Mouse (Mus musculus): Measurements from ENCODE around the gene Galns. TPM values are rescaled to one million over a fixed set of nuclear protein-coding genes. Genes with fewer than 3 reads are reported as not detected.
A peak's percentile ranks its signal among the peaks of the same experiment; 100 is the strongest.

Galns gene
- polyA plus RNA-seq, 1 experiment from 2014 or later, result 8.0 TPM

- H3K4me1 ChIP-seq (replicated peaks), result peaks cover 25% of the 10 kb centered on the region
- H3K27ac ChIP-seq, result no peak overlapping the region
- H3K27me3 ChIP-seq, result no peaks in the 10 kb centered on the region
- peaks cover 1% of the 10 kb centered on the region; the same call in 1 of the 2 replicates for H3K36me3 ChIP-seq
- H3K4me2 ChIP-seq, result no peak overlapping the region
- H3K9ac ChIP-seq, result no peak overlapping the region
- 76% methylated on average over 25 of the region's 25 CpGs for WGBS
- no peaks in the 10 kb centered on the region for H3K9me3 ChIP-seq (replicated peaks)
- no peak overlapping the region for H3K4me3 ChIP-seq
- no peak for ATAC-seq (replicated peaks; ENCODE audit: insufficient number of reproducible peaks, insufficient read depth, low FRiP score, low read depth)
These were observed 46.6 kb downstream of the Galns start for GRCm38 (mm10) chr8:122564363-122565352.

- no peak for ATAC-seq (replicated peaks; ENCODE audit: insufficient number of reproducible peaks, insufficient read depth, low FRiP score, low read depth)
- Histone ChIP-seq H3K4me2 (no peak overlapping the region), H3K27me3 (no peaks in the 10 kb centered on the region), H3K4me3 (no peak overlapping the region), H3K36me3 (no peaks in the 10 kb centered on the region), H3K9ac (no peak overlapping the region), H3K4me1 (replicated peaks) (peaks cover 18% of the 10 kb centered on the region), H3K27ac (no peak overlapping the region), H3K9me3 (replicated peaks) (no peaks in the 10 kb centered on the region)
- WGBS, result 69% methylated on average over 5 of the region's 5 CpGs
These were observed 50.1 kb downstream of the Galns start for GRCm38 (mm10) chr8:122561199-122561598.

- WGBS, result 12% methylated on average over 10 of the region's 12 CpGs
- H3K4me2 ChIP-seq, result no peak overlapping the region
- peak overlapping the region; percentile 39; the same call in 1 of the 2 replicates for H3K27ac ChIP-seq
- ATAC-seq (replicated peaks; ENCODE audit: insufficient number of reproducible peaks, insufficient read depth, low FRiP score, low read depth), result no peak
- no peaks in the 10 kb centered on the region for H3K36me3 ChIP-seq
- H3K9me3 ChIP-seq (replicated peaks), result no peaks in the 10 kb centered on the region
- H3K27me3 ChIP-seq, result no peaks in the 10 kb centered on the region
- peaks cover 17% of the 10 kb centered on the region for H3K4me1 ChIP-seq (replicated peaks)
- H3K9ac ChIP-seq, result no peak overlapping the region
- H3K4me3 ChIP-seq, result no peak overlapping the region
These were observed 52.5 kb downstream of the Galns start for GRCm38 (mm10) chr8:122558671-122559349.

- 34% methylated on average over 10 of the region's 10 CpGs for WGBS
- no peaks in the 10 kb centered on the region for H3K27me3 ChIP-seq
- no peaks in the 10 kb centered on the region for H3K9me3 ChIP-seq (replicated peaks)
- no peak overlapping the region for H3K9ac ChIP-seq
- peaks cover 17% of the 10 kb centered on the region for H3K4me1 ChIP-seq (replicated peaks)
- no peaks in the 10 kb centered on the region for H3K36me3 ChIP-seq
- no peak overlapping the region; the same call in 1 of the 2 replicates for H3K4me2 ChIP-seq
- no peak for ATAC-seq (replicated peaks; ENCODE audit: insufficient number of reproducible peaks, insufficient read depth, low FRiP score, low read depth)
- peak overlapping the region; percentile 74; the same call in 1 of the 2 replicates for H3K27ac ChIP-seq
- H3K4me3 ChIP-seq, result 0 out of 2 replicates have a peak overlapping the region, but pooled peaks have one; percentile 15
These were observed 53.8 kb downstream of the Galns start for GRCm38 (mm10) chr8:122557248-122558038.

- H3K36me3 ChIP-seq, result no peaks in the 10 kb centered on the region
- no peaks in the 10 kb centered on the region for H3K9me3 ChIP-seq (replicated peaks)
- 0 out of 2 replicates have a peak overlapping the region, but pooled peaks have one; percentile 15 for H3K4me3 ChIP-seq
- peaks cover 20% of the 10 kb centered on the region for H3K4me1 ChIP-seq (replicated peaks)
- H3K4me2 ChIP-seq, result peak overlapping the region; percentile 41
- 58% methylated on average over 12 of the region's 12 CpGs for WGBS
- ATAC-seq (replicated peaks; ENCODE audit: insufficient number of reproducible peaks, insufficient read depth, low FRiP score, low read depth), result no peak; the same call in 1 of the 2 replicates
- H3K27me3 ChIP-seq, result no peaks in the 10 kb centered on the region
- H3K27ac ChIP-seq, result peak overlapping the region; percentile 74
- H3K9ac ChIP-seq, result peak overlapping the region; percentile 36; the same call in 1 of the 2 replicates
These were observed 54.9 kb downstream of the Galns start for GRCm38 (mm10) chr8:122556030-122557009.

- WGBS, result 57% methylated on average over 6 of the region's 6 CpGs
- no peak overlapping the region for H3K4me2 ChIP-seq
- H3K4me1 ChIP-seq (replicated peaks), result peaks cover 26% of the 10 kb centered on the region
- H3K36me3 ChIP-seq, result no peaks in the 10 kb centered on the region
- no peak overlapping the region for H3K4me3 ChIP-seq
- no peak for ATAC-seq (replicated peaks; ENCODE audit: insufficient number of reproducible peaks, insufficient read depth, low FRiP score, low read depth)
- H3K9ac ChIP-seq, result no peak overlapping the region
- no peaks in the 10 kb centered on the region for H3K9me3 ChIP-seq (replicated peaks)
- no peaks in the 10 kb centered on the region for H3K27me3 ChIP-seq
- no peak overlapping the region for H3K27ac ChIP-seq
These were observed 56.5 kb downstream of the Galns start for GRCm38 (mm10) chr8:122554786-122555185.

- H3K27me3 ChIP-seq, result no peaks in the 10 kb centered on the region
- H3K4me3 ChIP-seq, result peak within 1 kb of the TSS; percentile 79
- 10% methylated on average over 56 of the region's 56 CpGs for WGBS
- H3K9me3 ChIP-seq (replicated peaks), result no peaks in the 10 kb centered on the region
- H3K9ac ChIP-seq, result peak within 1 kb of the TSS; percentile 84
- peak within 1 kb of the TSS; percentile 85 for H3K27ac ChIP-seq
- ATAC-seq (replicated peaks; ENCODE audit: insufficient number of reproducible peaks, insufficient read depth, low FRiP score, low read depth), result peak; percentile 77
- H3K4me2 ChIP-seq, result peak within 1 kb of the TSS; percentile 95
- no peaks in the 10 kb centered on the region for H3K36me3 ChIP-seq
- peaks cover 42% of the 10 kb centered on the region for H3K4me1 ChIP-seq (replicated peaks)
These were observed 59.8 kb downstream of the Galns start, which contains the start of gene Piezo1 for GRCm38 (mm10) chr8:122551265-122552051. Piezo1 (minus strand) TSS chr8:122551329.

- Histone ChIP-seq H3K4me2 (peak overlapping the region; percentile 95), H3K4me1 (replicated peaks) (peaks cover 46% of the 10 kb centered on the region)
- peak; percentile 14 for ATAC-seq (replicated peaks; ENCODE audit: insufficient number of reproducible peaks, insufficient read depth, low FRiP score, low read depth)
These were observed 60.3 kb downstream of the Galns start for GRCm38 (mm10) chr8:122550995-122551264.

GRCm38 (mm10) chr8:122550234-122550994 is 60.8 kb downstream of the Galns start:
- 3% methylated on average over 52 of the region's 52 CpGs for WGBS
- H3K4me1 ChIP-seq (replicated peaks), result peaks cover 50% of the 10 kb centered on the region

More at GRCm38 (mm10) chr8:122550995-122551264, 60.3 kb downstream of the Galns start:
- Histone ChIP-seq H3K27me3 (no peaks in the 10 kb centered on the region), H3K4me3 (peak overlapping the region; percentile 79), H3K9ac (peak overlapping the region; percentile 84), H3K36me3 (no peaks in the 10 kb centered on the region), H3K9me3 (replicated peaks) (no peaks in the 10 kb centered on the region), H3K27ac (peak overlapping the region; percentile 85)
- whole genome bisulfite sequencing, result under 1% methylated on average over 38 of the region's 43 CpGs

More at GRCm38 (mm10) chr8:122550234-122550994, 60.8 kb downstream of the Galns start:
- Histone ChIP-seq H3K9me3 (replicated peaks) (no peaks in the 10 kb centered on the region), H3K27ac (peak overlapping the region; percentile 85), H3K4me2 (peak overlapping the region; percentile 95), H3K27me3 (no peaks in the 10 kb centered on the region), H3K4me3 (peak overlapping the region; percentile 79), H3K36me3 (no peaks in the 10 kb centered on the region), H3K9ac (peak overlapping the region; percentile 84)
- ATAC-seq (replicated peaks; ENCODE audit: insufficient number of reproducible peaks, insufficient read depth, low FRiP score, low read depth), result peak; percentile 57
